18 mouse cellular contexts compared by ENCODE assay signal in genomic region chr13:37451021-37451420, GRCm38 (mm10).
DNase-seq lines count a peak whose midpoint lies in the region; ATAC-seq and TF ChIP-seq lines count a peak whose summit lies in the region.
"Had no signal": no experiment of that assay in that cellular context is flagged by ENCODE, and none has a peak within 500 bp of the region (broad histone marks: within the 10 kb centered on the region; RNA-seq: fewer than 3 reads in every experiment).

No protein-coding gene starts in this region.

- no peaks in the 10 kb centered on the region for H3K36me3 ChIP-seq in heart, postnatal 0 days (replicated peaks; ENCODE audit: control insufficient read depth, insufficient read depth, low read length)
- no peaks in the 10 kb centered on the region for H3K36me3 ChIP-seq in lung, postnatal 0 days (ENCODE audit: insufficient read depth, low read length)
- no peaks in the 10 kb centered on the region for H3K36me3 ChIP-seq in stomach, embryonic 16.5 days (ENCODE audit: control insufficient read depth, insufficient read depth, low read length)
- H3K36me3 ChIP-seq: embryonic facial prominence, embryonic 13.5 days; heart, embryonic 12.5 days; midbrain, embryonic 12.5 days; neural tube, embryonic 13.5 days had no signal

- TF ChIP-seq CTCF in heart, postnatal 0 days (IDR thresholded peaks at IDR 0.05; ENCODE audit: low read depth): no peak
- TF ChIP-seq CTCF in layer of hippocampus, adult 2 months (conservative IDR thresholded peaks at IDR 0.05): no peak
- TF ChIP-seq CTCF in lung, postnatal 0 days (IDR thresholded peaks at IDR 0.05): no peak
- no peak for TF ChIP-seq CTCF in lung, adult 2 months (IDR thresholded peaks at IDR 0.05; ENCODE audit: insufficient read depth, low read length)

- no peak for TF ChIP-seq EP300 in heart, postnatal 0 days (IDR thresholded peaks at IDR 0.05; ENCODE audit: low read depth)
- TF ChIP-seq EP300 in lung, postnatal 0 days (IDR thresholded peaks at IDR 0.05): no peak

- peaks cover 25% of the 10 kb centered on the region for H3K4me1 ChIP-seq in heart, postnatal 0 days (ENCODE audit: control insufficient read depth, insufficient read depth)
- H3K4me1 ChIP-seq in lung, postnatal 0 days (ENCODE audit: insufficient read depth, low read depth, low read length): peaks cover 17% of the 10 kb centered on the region; the same call in 1 of the 2 replicates
- peaks cover 46% of the 10 kb centered on the region for H3K4me1 ChIP-seq in lung, adult 2 months (ENCODE audit: control insufficient read depth, insufficient read depth, low read length)
- H3K4me1 ChIP-seq in stomach, embryonic 16.5 days (ENCODE audit: control insufficient read depth, insufficient read depth, low read length): peaks cover 34% of the 10 kb centered on the region

- intact Hi-C loops in heart, postnatal 25 days (cut with DNase I): loop anchor here (5.0 to 10.0 kb wide), 2 partner anchors 376 to 584 kb away; partner anchors contain the start of genes Cage1 and Riok1

- 83% methylated on average over 5 of the region's 5 CpGs for WGBS in heart, postnatal 0 days
- 82% methylated on average over 5 of the region's 5 CpGs for WGBS in lung, postnatal 0 days
- 76% methylated on average over 5 of the region's 5 CpGs for WGBS in lung, adult 2 months
- 80% methylated on average over 5 of the region's 5 CpGs for WGBS in stomach, embryonic 16.5 days

- H3K4me3 ChIP-seq in heart, postnatal 0 days (ENCODE audit: low read depth, low read length): no peak overlapping the region
- H3K4me3 ChIP-seq in layer of hippocampus, adult 2 months: no peak overlapping the region
- H3K4me3 ChIP-seq in lung, postnatal 0 days (ENCODE audit: low read depth, low read length): no peak overlapping the region
- no peak overlapping the region for H3K4me3 ChIP-seq in lung, adult 2 months (replicated peaks; ENCODE audit: extremely low read depth, low read depth, low read length)
- no peak overlapping the region for H3K4me3 ChIP-seq in stomach, embryonic 16.5 days (replicated peaks; ENCODE audit: low read length)
- H3K4me3 ChIP-seq: embryonic facial prominence, embryonic 13.5 days; heart, embryonic 12.5 days; midbrain, embryonic 12.5 days; neural tube, embryonic 13.5 days had no signal

- no peak for DNase-seq in heart, postnatal 0 days (ENCODE audit: low spot score)
- no peak for DNase-seq in heart, postnatal 25 days (ENCODE audit: low spot score)
- no peak for DNase-seq in layer of hippocampus, adult 2 months (ENCODE audit: low spot score in 2 of 2)
- DNase-seq in layer of hippocampus, adult 9-11 months: no peak
- no peak for DNase-seq in lung, postnatal 0 days (ENCODE audit: low spot score)
- no peak for DNase-seq in lung, adult 2 months
- DNase-seq: adrenal gland, postnatal 25 days; cerebellum, adult 8-10 months; forebrain, postnatal 0 days; kidney, adult 18-20 months; liver had no signal

- no peak overlapping the region for H3K9ac ChIP-seq in heart, postnatal 0 days (replicated peaks; ENCODE audit: low read depth, low read length)
- no peak overlapping the region for H3K9ac ChIP-seq in lung, postnatal 0 days (replicated peaks; ENCODE audit: low read depth)
- H3K9ac ChIP-seq in stomach, embryonic 16.5 days (ENCODE audit: low read length): no peak overlapping the region
- H3K9ac ChIP-seq: embryonic facial prominence, embryonic 13.5 days; forebrain, postnatal 0 days; heart, embryonic 12.5 days; hindbrain, embryonic 14.5 days; midbrain, embryonic 12.5 days; neural tube, embryonic 13.5 days had no signal

- H3K27ac ChIP-seq in heart, postnatal 0 days (ENCODE audit: low read depth): 0 out of 2 replicates have a peak overlapping the region, but pooled peaks have one; percentile 73
- H3K27ac ChIP-seq in layer of hippocampus, adult 2 months: peak overlapping the region; percentile 92
- peak overlapping the region; percentile 91 for H3K27ac ChIP-seq in lung, postnatal 0 days (ENCODE audit: low read length)
- H3K27ac ChIP-seq in stomach, embryonic 16.5 days (ENCODE audit: low read length): peak overlapping the region; percentile 94; the same call in 1 of the 2 replicates
- H3K27ac ChIP-seq: embryonic facial prominence, embryonic 13.5 days; hindbrain, embryonic 14.5 days; midbrain, embryonic 12.5 days; neural tube, embryonic 13.5 days had no signal

- TF ChIP-seq POLR2A in lung, adult 2 months (IDR thresholded peaks at IDR 0.05; ENCODE audit: borderline replicate concordance, extremely low read depth, low read depth, low read length): no peak

- H3K4me2 ChIP-seq in heart, postnatal 0 days (ENCODE audit: low read depth, low read length): no peak overlapping the region
- no peak overlapping the region for H3K4me2 ChIP-seq in lung, postnatal 0 days (replicated peaks; ENCODE audit: low read depth, low read length)
- H3K4me2 ChIP-seq in stomach, embryonic 16.5 days (ENCODE audit: low read depth, low read length): no peak overlapping the region
- H3K4me2 ChIP-seq: hindbrain, embryonic 14.5 days; midbrain, embryonic 12.5 days; neural tube, embryonic 13.5 days had no signal

- no peaks in the 10 kb centered on the region for H3K27me3 ChIP-seq in heart, postnatal 0 days (ENCODE audit: control insufficient read depth, insufficient read depth, low read length)
- no peaks in the 10 kb centered on the region for H3K27me3 ChIP-seq in lung, postnatal 0 days (replicated peaks; ENCODE audit: insufficient read depth, low read length)
- H3K27me3 ChIP-seq in stomach, embryonic 16.5 days (ENCODE audit: control insufficient read depth, insufficient read depth, low read length): no peaks in the 10 kb centered on the region
- H3K27me3 ChIP-seq: embryonic facial prominence, embryonic 13.5 days; heart, embryonic 12.5 days had no signal

- no peaks in the 10 kb centered on the region for H3K9me3 ChIP-seq in heart, postnatal 0 days (replicated peaks; ENCODE audit: control insufficient read depth, low read length)
- H3K9me3 ChIP-seq in lung, postnatal 0 days (ENCODE audit: low read length): no peaks in the 10 kb centered on the region
- H3K9me3 ChIP-seq in stomach, embryonic 16.5 days (replicated peaks; ENCODE audit: control insufficient read depth, low read length): peaks cover 5% of the 10 kb centered on the region; the same call in 1 of the 2 replicates
- H3K9me3 ChIP-seq: embryonic facial prominence, embryonic 13.5 days; heart, embryonic 12.5 days; midbrain, embryonic 12.5 days; neural tube, embryonic 13.5 days had no signal

- ATAC-seq in heart, postnatal 0 days (ENCODE audit: insufficient read depth, low read depth): no peak
- no peak for ATAC-seq in lung, postnatal 0 days
- no peak for ATAC-seq in stomach, embryonic 16.5 days (ENCODE audit: insufficient read depth, low FRiP score)
- ATAC-seq in cerebellum, adult (ENCODE audit: insufficient number of reproducible peaks, low FRiP score, low TSS enrichment): no peak
- ATAC-seq: forebrain, postnatal 0 days had no signal
